Mouse (Mus musculus) testis, adult 2 months (tissue): Measurements from ENCODE around the gene Abr.

ENCODE experiments used
- CTCF ChIP-seq: fragments of 200-500 bp; IDR thresholded peaks from 2 replicates; pipeline ENCODE4 v1.5.1; 2012; ENCODE audit warnings: low read depth, mild to moderate bottlenecking, inconsistent platforms, low read length, moderate library complexity; ENCODE audit not compliant: control insufficient read depth, insufficient read depth, insufficient replicate concordance
- POLR2A ChIP-seq: fragments of 200-500 bp; IDR thresholded peaks from 2 replicates; pipeline ENCODE4 v1.6.1; 2012; ENCODE audit warnings: low read depth, mild to moderate bottlenecking, inconsistent platforms, low read length, moderate library complexity; ENCODE audit not compliant: control insufficient read depth

DNA sequence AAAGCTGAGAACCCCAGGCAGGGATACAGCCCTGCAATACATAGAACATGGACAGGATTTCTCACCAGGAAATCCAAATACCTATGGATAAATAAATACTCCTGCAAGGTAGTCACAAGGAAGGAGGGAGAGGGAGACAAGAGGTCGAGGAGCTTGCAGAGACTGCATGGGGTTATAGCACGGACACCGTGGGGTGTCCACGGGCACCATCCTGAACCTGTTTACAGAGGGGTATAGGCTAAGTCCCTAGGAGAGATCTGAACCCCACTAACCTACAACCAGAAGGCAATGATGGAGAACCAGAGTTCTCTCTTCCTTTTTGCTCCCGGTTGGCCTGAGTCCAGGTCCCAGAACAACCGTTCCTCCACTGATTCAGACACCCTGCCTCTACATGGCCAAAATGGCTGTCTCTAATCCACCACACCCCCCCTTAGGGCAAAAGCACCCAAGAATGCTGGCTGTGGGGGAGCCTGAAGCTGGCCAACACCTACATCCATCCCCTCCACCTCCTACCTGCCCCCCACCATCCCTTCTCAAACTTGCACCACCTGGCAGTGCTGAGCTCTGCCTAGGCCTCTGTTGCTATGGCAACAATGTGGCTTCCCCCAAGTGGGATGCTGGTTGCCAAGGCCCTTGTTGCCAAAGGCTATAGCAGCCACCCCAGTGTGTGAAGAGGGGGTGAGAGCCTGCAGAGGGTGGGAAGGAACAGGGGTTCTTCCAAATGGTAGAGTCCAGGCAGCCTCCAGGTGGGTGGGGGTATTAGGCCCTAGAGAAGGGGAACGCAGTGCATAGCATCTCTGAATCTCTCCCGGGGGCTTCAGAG, 114.6 kb downstream of the Abr start:
- TF ChIP-seq CTCF = no peak
- TF ChIP-seq POLR2A = no peak
